Mouse (Mus musculus) liver, postnatal 0 days (tissue): ENCODE data around the gene Ano3. TPM values are rescaled to one million over a fixed set of nuclear protein-coding genes. Genes with fewer than 3 reads are reported as not detected.

ENCODE experiments used
- ATAC-seq: fragments of 200-750 bp; cut with Nextera tagmentation; 2 replicates; pipeline ENCODE4 v1.8.0; 2017; ENCODE audit warnings: mild to moderate bottlenecking, moderate library complexity
- DNase-seq: peaks from one replicate; pipeline ENCODE4 v3.0.0-alpha.2; 2016
- H3K27ac ChIP-seq: fragments of 300-500 bp; sonication (generic); 2 replicates; pipeline ENCODE4 v1.5.1; 2014; ENCODE audit warnings: antibody characterized with exemption, moderate library complexity, mild to moderate bottlenecking, low read depth
- H3K27me3 ChIP-seq: fragments of 300-500 bp; sonication (generic); 2 replicates; pipeline ENCODE4 v1.6.1; 2014; ENCODE audit warnings: low read length, control low read depth, mixed read lengths; ENCODE audit not compliant: insufficient read depth
- H3K36me3 ChIP-seq: fragments of 300-500 bp; sonication (generic); replicated peaks from 2 replicates; pipeline ENCODE4 v1.6.1; 2014; ENCODE audit warnings: mild to moderate bottlenecking, control low read depth, low read length, moderate library complexity, mixed read lengths; ENCODE audit not compliant: insufficient read depth
- H3K4me1 ChIP-seq: fragments of 300-500 bp; sonication (generic); 2 replicates; pipeline ENCODE4 v1.6.1; 2014; ENCODE audit warnings: antibody characterized with exemption, mild to moderate bottlenecking, control low read depth; ENCODE audit not compliant: insufficient read depth
- H3K4me2 ChIP-seq: fragments of 300-500 bp; sonication (generic); 2 replicates; pipeline ENCODE4 v1.6.1; 2014; ENCODE audit warnings: low read depth, mild to moderate bottlenecking, low read length, moderate library complexity, mixed read lengths
- H3K4me3 ChIP-seq: fragments of 300-500 bp; sonication (generic); 2 replicates; pipeline ENCODE4 v1.5.1; 2014; ENCODE audit warnings: low read depth, low read length
- H3K9ac ChIP-seq: fragments of 300-500 bp; sonication (generic); replicated peaks from 2 replicates; pipeline ENCODE4 v1.6.1; 2014; ENCODE audit warnings: mild to moderate bottlenecking, moderate library complexity
- H3K9me3 ChIP-seq: fragments of 300-500 bp; sonication (generic); 2 replicates; pipeline ENCODE4 v1.6.1; 2016; ENCODE audit warnings: mild to moderate bottlenecking, control low read depth, low read length, mixed read lengths
- CTCF ChIP-seq: sonication (generic); IDR thresholded peaks from 2 replicates; pipeline ENCODE4 v1.5.1; 2016; ENCODE audit warnings: antibody characterized with exemption, low read depth
- EP300 ChIP-seq: IDR thresholded peaks from 2 replicates; pipeline ENCODE4 v1.6.1; 2016; ENCODE audit warnings: antibody characterized with exemption, low read depth, mild to moderate bottlenecking
- WGBS: fragments of 180-500 bp; shearing (Covaris S2); extraction: QIAGEN DNeasy Blood & Tissue Kit; methylation state at CpG from one replicate; pipeline ENCODE4 v1.1.7; 2014; ENCODE audit not compliant: insufficient replicate concordance; 5-methylcytosine and 5-hydroxymethylcytosine counted together
- polyA plus RNA-seq: library from polyadenylated mRNA; unstranded; fragments of >200 nt; fragmentation: Nextera tagmentation; extraction: Ambion mirVana; gene quantifications from 2 replicates; pipeline ENCODE4 v1.2.1, GENCODE M21; 2015

Ano3 gene
- polyA plus RNA-seq, 1 experiment from 2014 or later, result not detected

GRCm38 (mm10) chr2:110839559-110840243, 111.0 kb downstream of the Ano3 start:
- Histone ChIP-seq H3K4me2 (no peak overlapping the region), H3K27me3 (no peaks in the 10 kb centered on the region), H3K4me1 (no peaks in the 10 kb centered on the region), H3K27ac (no peak overlapping the region), H3K9me3 (no peaks in the 10 kb centered on the region), H3K36me3 (no peaks in the 10 kb centered on the region), H3K9ac (no peak overlapping the region), H3K4me3 (no peak overlapping the region)
- DNase-seq, result no peak
- TF ChIP-seq CTCF (no peak), EP300 (no peak)
- 61% methylated on average over 7 of the region's 7 CpGs for WGBS
- no peak for ATAC-seq

- H3K27ac ChIP-seq, result no peak overlapping the region
- H3K4me3 ChIP-seq, result no peak overlapping the region
- no peaks in the 10 kb centered on the region for H3K27me3 ChIP-seq
- ATAC-seq (no peak), DNase-seq (no peak)
- H3K4me2 ChIP-seq, result no peak overlapping the region
- no peaks in the 10 kb centered on the region for H3K9me3 ChIP-seq
- H3K9ac ChIP-seq, result no peak overlapping the region
- TF ChIP-seq EP300, result no peak
- no peak for TF ChIP-seq CTCF
- no peaks in the 10 kb centered on the region for H3K4me1 ChIP-seq
- no peaks in the 10 kb centered on the region for H3K36me3 ChIP-seq
Measured at GRCm38 (mm10) chr2:110816189-110816588, 134.5 kb downstream of the Ano3 start.

- DNase-seq, result no peak
- Histone ChIP-seq H3K4me3 (no peak overlapping the region), H3K27me3 (no peaks in the 10 kb centered on the region), H3K27ac (no peak overlapping the region), H3K36me3 (no peaks in the 10 kb centered on the region), H3K9me3 (no peaks in the 10 kb centered on the region), H3K4me1 (no peaks in the 10 kb centered on the region), H3K9ac (no peak overlapping the region), H3K4me2 (no peak overlapping the region)
- WGBS, result 75% methylated on average over 1 of the region's 1 CpGs
- ATAC-seq, result no peak
- no peak for TF ChIP-seq EP300
- no peak for TF ChIP-seq CTCF
Measured at GRCm38 (mm10) chr2:110814964-110815363, 135.8 kb downstream of the Ano3 start.

DNA sequence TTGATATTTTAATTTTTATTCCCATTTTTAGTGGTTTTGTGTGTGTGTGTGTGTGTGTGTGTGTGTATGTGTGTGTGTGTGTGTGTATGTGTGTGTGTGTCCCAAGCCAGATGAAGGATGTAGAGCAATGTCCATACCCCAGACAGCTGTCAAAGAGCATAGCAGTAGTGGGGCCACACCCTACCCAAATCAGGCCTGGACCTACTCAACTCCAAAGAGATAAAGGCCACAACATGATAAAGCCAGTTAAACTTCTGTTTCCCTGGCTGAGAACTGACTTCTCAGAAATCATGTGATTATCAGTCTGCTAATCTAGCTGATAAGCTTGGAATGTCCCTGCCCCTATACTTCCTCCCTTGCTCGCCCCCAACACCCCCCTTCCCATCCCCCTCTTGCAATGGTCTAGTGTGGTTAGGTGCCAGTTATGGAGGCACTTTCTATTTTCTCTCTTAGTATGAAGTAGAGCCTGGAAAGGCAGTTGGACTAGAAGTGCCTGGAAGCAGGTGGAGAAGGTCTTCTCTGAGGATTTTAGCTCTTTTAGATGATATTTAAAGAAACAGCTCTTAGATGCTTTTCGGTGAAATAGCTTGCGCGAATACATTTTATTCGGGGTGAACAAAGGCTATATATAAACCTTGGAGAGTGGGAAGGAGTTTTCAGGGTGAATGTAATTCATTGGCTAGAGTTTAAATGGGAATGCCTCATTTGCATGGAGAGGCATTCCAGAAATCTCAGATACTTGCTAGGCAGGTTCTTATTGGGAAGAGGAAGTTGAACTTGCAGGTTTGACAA, 144.2 kb downstream of the Ano3 start:
- Histone ChIP-seq H3K27ac (no peak overlapping the region), H3K4me3 (no peak overlapping the region), H3K27me3 (no peaks in the 10 kb centered on the region), H3K4me1 (no peaks in the 10 kb centered on the region), H3K4me2 (no peak overlapping the region), H3K9me3 (no peaks in the 10 kb centered on the region), H3K9ac (no peak overlapping the region), H3K36me3 (no peaks in the 10 kb centered on the region)
- DNase-seq (no peak), ATAC-seq (no peak)
- WGBS, result 76% methylated on average over 5 of the region's 5 CpGs
- TF ChIP-seq EP300 (no peak), CTCF (no peak)

- TF ChIP-seq EP300 (no peak), CTCF (no peak)
- 32% methylated on average over 1 of the region's 1 CpGs for WGBS
- no peak for ATAC-seq
Measured at GRCm38 (mm10) chr2:110795928-110796327, 154.8 kb downstream of the Ano3 start.

GRCm38 (mm10) chr2:110795433-110795832, 155.3 kb downstream of the Ano3 start:
- WGBS, result 77% methylated on average over 3 of the region's 3 CpGs
- H3K9ac ChIP-seq, result no peak overlapping the region
- ATAC-seq (no peak), DNase-seq (no peak)
- no peaks in the 10 kb centered on the region for H3K27me3 ChIP-seq
- H3K9me3 ChIP-seq, result no peaks in the 10 kb centered on the region
- H3K4me2 ChIP-seq, result no peak overlapping the region
- H3K27ac ChIP-seq, result no peak overlapping the region
- no peaks in the 10 kb centered on the region for H3K36me3 ChIP-seq
- TF ChIP-seq EP300, result no peak
- no peak for TF ChIP-seq CTCF
- H3K4me1 ChIP-seq, result no peaks in the 10 kb centered on the region
- no peak overlapping the region for H3K4me3 ChIP-seq

More at GRCm38 (mm10) chr2:110795928-110796327, 154.8 kb downstream of the Ano3 start:
- DNase-seq, result no peak
- H3K9me3 ChIP-seq, result no peaks in the 10 kb centered on the region
- H3K27me3 ChIP-seq, result no peaks in the 10 kb centered on the region
- H3K27ac ChIP-seq, result no peak overlapping the region
- H3K4me2 ChIP-seq, result no peak overlapping the region
- no peak overlapping the region for H3K4me3 ChIP-seq
- H3K9ac ChIP-seq, result no peak overlapping the region
- H3K4me1 ChIP-seq, result no peaks in the 10 kb centered on the region
- H3K36me3 ChIP-seq, result no peaks in the 10 kb centered on the region
